Mouse (Mus musculus): ENCODE measurements at regions not wholly inside any gene's neighbourhood (a gene's known extent, or its start where the extent isn't known, plus 50 kb on each side); places are given as distances from the start of the nearest gene placed in this dataset.

- ATAC-seq (ENCODE audit: low FRiP score) = no peak
Measured at GRCm38 (mm10) chr12:65559809-65560208, 334.5 kb downstream of the Wdr20rt start.

GRCm38 (mm10) chr12:65571633-65572032, 346.3 kb downstream of the Wdr20rt start:
- Histone ChIP-seq H3K4me1 (replicated peaks; ENCODE audit: control insufficient read depth, insufficient read depth, low read length) (no peaks in the 10 kb centered on the region), H3K27ac (ENCODE audit: low read depth, low read length) (no peak overlapping the region), H3K36me3 (ENCODE audit: control insufficient read depth, insufficient read depth, low read length) (no peaks in the 10 kb centered on the region), H3K4me3 (ENCODE audit: low read depth, low read length) (no peak overlapping the region), H3K27me3 (ENCODE audit: control insufficient read depth, insufficient read depth, low read length) (no peaks in the 10 kb centered on the region), H3K9me3 (ENCODE audit: control insufficient read depth, low read length) (no peaks in the 10 kb centered on the region), H3K9ac (ENCODE audit: low read depth, low read length) (no peak overlapping the region), H3K4me2 (replicated peaks; ENCODE audit: low read depth, low read length) (no peak overlapping the region)
- WGBS = 86% methylated on average over 1 of the region's 1 CpGs
- DNase-seq (ENCODE audit: low spot score) = no peak
- ATAC-seq (ENCODE audit: low FRiP score) = no peak

More at GRCm38 (mm10) chr12:65559809-65560208, 334.5 kb downstream of the Wdr20rt start:
- H3K4me2 ChIP-seq (replicated peaks; ENCODE audit: low read depth, low read length) = no peak overlapping the region
- H3K36me3 ChIP-seq (ENCODE audit: control insufficient read depth, insufficient read depth, low read length) = no peaks in the 10 kb centered on the region
- H3K9ac ChIP-seq (ENCODE audit: low read depth, low read length) = no peak overlapping the region
- H3K4me1 ChIP-seq (replicated peaks; ENCODE audit: control insufficient read depth, insufficient read depth, low read length) = no peaks in the 10 kb centered on the region
- H3K4me3 ChIP-seq (ENCODE audit: low read depth, low read length) = no peak overlapping the region
- 83% methylated on average over 3 of the region's 3 CpGs for WGBS
- H3K27ac ChIP-seq (ENCODE audit: low read depth, low read length) = no peak overlapping the region
- no peak for DNase-seq (ENCODE audit: low spot score)
- H3K9me3 ChIP-seq (ENCODE audit: control insufficient read depth, low read length) = no peaks in the 10 kb centered on the region
- no peaks in the 10 kb centered on the region for H3K27me3 ChIP-seq (ENCODE audit: control insufficient read depth, insufficient read depth, low read length)

- Histone ChIP-seq H3K27ac (ENCODE audit: low read depth, low read length) (no peak overlapping the region), H3K9me3 (ENCODE audit: control insufficient read depth, low read length) (no peaks in the 10 kb centered on the region), H3K36me3 (ENCODE audit: control insufficient read depth, insufficient read depth, low read length) (no peaks in the 10 kb centered on the region), H3K27me3 (ENCODE audit: control insufficient read depth, insufficient read depth, low read length) (no peaks in the 10 kb centered on the region), H3K9ac (ENCODE audit: low read depth, low read length) (no peak overlapping the region), H3K4me1 (replicated peaks; ENCODE audit: control insufficient read depth, insufficient read depth, low read length) (no peaks in the 10 kb centered on the region), H3K4me3 (ENCODE audit: low read depth, low read length) (no peak overlapping the region), H3K4me2 (replicated peaks; ENCODE audit: low read depth, low read length) (no peak overlapping the region)
- DNase-seq (ENCODE audit: low spot score) (no peak), ATAC-seq (ENCODE audit: low FRiP score) (no peak)
- WGBS = 47% methylated on average over 1 of the region's 1 CpGs
Measured at GRCm38 (mm10) chr12:65593559-65593958, 368.2 kb downstream of the Wdr20rt start.

- Histone ChIP-seq H3K9ac (ENCODE audit: low read depth, low read length) (no peak overlapping the region), H3K27me3 (ENCODE audit: control insufficient read depth, insufficient read depth, low read length) (no peaks in the 10 kb centered on the region), H3K4me2 (replicated peaks; ENCODE audit: low read depth, low read length) (no peak overlapping the region), H3K9me3 (ENCODE audit: control insufficient read depth, low read length) (no peaks in the 10 kb centered on the region), H3K4me1 (replicated peaks; ENCODE audit: control insufficient read depth, insufficient read depth, low read length) (no peaks in the 10 kb centered on the region), H3K36me3 (ENCODE audit: control insufficient read depth, insufficient read depth, low read length) (no peaks in the 10 kb centered on the region), H3K27ac (ENCODE audit: low read depth, low read length) (no peak overlapping the region), H3K4me3 (ENCODE audit: low read depth, low read length) (no peak overlapping the region)
- ATAC-seq (ENCODE audit: low FRiP score) (no peak), DNase-seq (ENCODE audit: low spot score) (no peak)
- WGBS = 89% methylated on average over 3 of the region's 3 CpGs
Measured at GRCm38 (mm10) chr12:65594075-65594474, 368.8 kb downstream of the Wdr20rt start.

- H3K4me3 ChIP-seq (ENCODE audit: low read depth, low read length) = no peak overlapping the region
- H3K27me3 ChIP-seq (ENCODE audit: control insufficient read depth, insufficient read depth, low read length) = no peaks in the 10 kb centered on the region
- DNase-seq (ENCODE audit: low spot score) (no peak), ATAC-seq (ENCODE audit: low FRiP score) (no peak)
- H3K4me2 ChIP-seq (replicated peaks; ENCODE audit: low read depth, low read length) = no peak overlapping the region
- no peak overlapping the region for H3K27ac ChIP-seq (ENCODE audit: low read depth, low read length)
- no peaks in the 10 kb centered on the region for H3K9me3 ChIP-seq (ENCODE audit: control insufficient read depth, low read length)
- 93% methylated on average over 1 of the region's 1 CpGs for WGBS
- H3K4me1 ChIP-seq (replicated peaks; ENCODE audit: control insufficient read depth, insufficient read depth, low read length) = no peaks in the 10 kb centered on the region
- H3K9ac ChIP-seq (ENCODE audit: low read depth, low read length) = no peak overlapping the region
- no peaks in the 10 kb centered on the region for H3K36me3 ChIP-seq (ENCODE audit: control insufficient read depth, insufficient read depth, low read length)
Measured at GRCm38 (mm10) chr12:65644232-65644631, 418.9 kb downstream of the Wdr20rt start.

- Histone ChIP-seq H3K36me3 (ENCODE audit: control insufficient read depth, insufficient read depth, low read length) (no peaks in the 10 kb centered on the region), H3K4me1 (replicated peaks; ENCODE audit: control insufficient read depth, insufficient read depth, low read length) (no peaks in the 10 kb centered on the region), H3K4me2 (replicated peaks; ENCODE audit: low read depth, low read length) (no peak overlapping the region), H3K9ac (ENCODE audit: low read depth, low read length) (no peak overlapping the region), H3K27me3 (ENCODE audit: control insufficient read depth, insufficient read depth, low read length) (no peaks in the 10 kb centered on the region), H3K27ac (ENCODE audit: low read depth, low read length) (no peak overlapping the region), H3K4me3 (ENCODE audit: low read depth, low read length) (no peak overlapping the region), H3K9me3 (ENCODE audit: control insufficient read depth, low read length) (no peaks in the 10 kb centered on the region)
- 100% methylated on average over 1 of the region's 1 CpGs for WGBS
- DNase-seq (ENCODE audit: low spot score) = no peak
- no peak for ATAC-seq (ENCODE audit: low FRiP score)
Measured at GRCm38 (mm10) chr12:65656772-65657171, 431.5 kb downstream of the Wdr20rt start.

GRCm38 (mm10) chr12:65671673-65672072, 446.4 kb downstream of the Wdr20rt start:
- ATAC-seq (ENCODE audit: low FRiP score) = no peak
- H3K27me3 ChIP-seq (ENCODE audit: control insufficient read depth, insufficient read depth, low read length) = no peaks in the 10 kb centered on the region
- H3K9ac ChIP-seq (ENCODE audit: low read depth, low read length) = no peak overlapping the region
- H3K27ac ChIP-seq (ENCODE audit: low read depth, low read length) = no peak overlapping the region
- 85% methylated on average over 1 of the region's 1 CpGs for WGBS
- DNase-seq (ENCODE audit: low spot score) = no peak
- no peak overlapping the region for H3K4me2 ChIP-seq (replicated peaks; ENCODE audit: low read depth, low read length)
- no peaks in the 10 kb centered on the region for H3K9me3 ChIP-seq (ENCODE audit: control insufficient read depth, low read length)
- H3K4me1 ChIP-seq (replicated peaks; ENCODE audit: control insufficient read depth, insufficient read depth, low read length) = no peaks in the 10 kb centered on the region
- no peaks in the 10 kb centered on the region for H3K36me3 ChIP-seq (ENCODE audit: control insufficient read depth, insufficient read depth, low read length)
- H3K4me3 ChIP-seq (ENCODE audit: low read depth, low read length) = no peak overlapping the region

- Histone ChIP-seq H3K9me3 (ENCODE audit: control insufficient read depth, low read length) (no peaks in the 10 kb centered on the region), H3K9ac (ENCODE audit: low read depth, low read length) (no peak overlapping the region), H3K4me3 (ENCODE audit: low read depth, low read length) (no peak overlapping the region), H3K27ac (ENCODE audit: low read depth, low read length) (no peak overlapping the region), H3K4me2 (replicated peaks; ENCODE audit: low read depth, low read length) (no peak overlapping the region), H3K4me1 (replicated peaks; ENCODE audit: control insufficient read depth, insufficient read depth, low read length) (no peaks in the 10 kb centered on the region), H3K27me3 (ENCODE audit: control insufficient read depth, insufficient read depth, low read length) (no peaks in the 10 kb centered on the region), H3K36me3 (ENCODE audit: control insufficient read depth, insufficient read depth, low read length) (no peaks in the 10 kb centered on the region)
- 90% methylated on average over 2 of the region's 2 CpGs for WGBS
- DNase-seq (ENCODE audit: low spot score) (no peak), ATAC-seq (ENCODE audit: low FRiP score) (no peak)
Measured at GRCm38 (mm10) chr12:65673193-65673592, 447.9 kb downstream of the Wdr20rt start.

- ATAC-seq (ENCODE audit: low FRiP score) (no peak), DNase-seq (ENCODE audit: low spot score) (no peak)
- Histone ChIP-seq H3K4me1 (replicated peaks; ENCODE audit: control insufficient read depth, insufficient read depth, low read length) (no peaks in the 10 kb centered on the region), H3K27ac (ENCODE audit: low read depth, low read length) (no peak overlapping the region), H3K9me3 (ENCODE audit: control insufficient read depth, low read length) (no peaks in the 10 kb centered on the region), H3K27me3 (ENCODE audit: control insufficient read depth, insufficient read depth, low read length) (no peaks in the 10 kb centered on the region), H3K9ac (ENCODE audit: low read depth, low read length) (no peak overlapping the region), H3K4me2 (replicated peaks; ENCODE audit: low read depth, low read length) (no peak overlapping the region), H3K36me3 (ENCODE audit: control insufficient read depth, insufficient read depth, low read length) (no peaks in the 10 kb centered on the region), H3K4me3 (ENCODE audit: low read depth, low read length) (no peak overlapping the region)
- WGBS = 83% methylated on average over 1 of the region's 1 CpGs
Measured at GRCm38 (mm10) chr12:65674916-65675660, 449.8 kb downstream of the Wdr20rt start.

Data from hindbrain, embryonic 11.5 days (tissue).